Mouse (Mus musculus): ENCODE measurements at regions not wholly inside any gene's neighbourhood (a gene's known extent, or its start where the extent isn't known, plus 50 kb on each side); places are given as distances from the start of the nearest gene placed in this dataset.
"Not testable (repeated sequence)": the region's sequence is repeated elsewhere in the genome, so short reads cannot be mapped to it uniquely, and the experiment has no call there.

GRCm38 (mm10) chr10:91504891-91505290 is 323.8 kb upstream of the Tmpo start:
- no peak for ATAC-seq (ENCODE audit: insufficient number of reproducible peaks, low FRiP score, low TSS enrichment)

- ATAC-seq (ENCODE audit: insufficient number of reproducible peaks, low FRiP score, low TSS enrichment), result no peak
These were observed 317.4 kb upstream of the Tmpo start for GRCm38 (mm10) chr10:91498543-91498942.

GRCm38 (mm10) chr10:91464691-91465090 is 283.6 kb upstream of the Tmpo start:
- no peak for ATAC-seq (ENCODE audit: insufficient number of reproducible peaks, low FRiP score, low TSS enrichment)

GRCm38 (mm10) chr10:91447974-91448703 is 267.0 kb upstream of the Tmpo start:
- no peak for ATAC-seq (ENCODE audit: insufficient number of reproducible peaks, low FRiP score, low TSS enrichment)

GRCm38 (mm10) chr10:91443321-91443720 is 262.2 kb upstream of the Tmpo start:
- no peak for ATAC-seq (ENCODE audit: insufficient number of reproducible peaks, low FRiP score, low TSS enrichment)

GRCm38 (mm10) chr10:91440051-91440450 is 258.9 kb upstream of the Tmpo start:
- ATAC-seq (ENCODE audit: insufficient number of reproducible peaks, low FRiP score, low TSS enrichment), result no peak

GRCm38 (mm10) chr10:91437917-91438316 is 256.8 kb upstream of the Tmpo start:
- ATAC-seq (ENCODE audit: insufficient number of reproducible peaks, low FRiP score, low TSS enrichment), result no peak

- ATAC-seq (ENCODE audit: insufficient number of reproducible peaks, low FRiP score, low TSS enrichment), result no peak
These were observed 255.0 kb upstream of the Tmpo start for GRCm38 (mm10) chr10:91436091-91436569.

GRCm38 (mm10) chr10:91430281-91430680 is 249.2 kb upstream of the Tmpo start:
- no peak for ATAC-seq (ENCODE audit: insufficient number of reproducible peaks, low FRiP score, low TSS enrichment)

GRCm38 (mm10) chr10:91426584-91426983 is 245.5 kb upstream of the Tmpo start:
- no peak for ATAC-seq (ENCODE audit: insufficient number of reproducible peaks, low FRiP score, low TSS enrichment)

GRCm38 (mm10) chr10:91425625-91426385 is 244.7 kb upstream of the Tmpo start:
- ATAC-seq (ENCODE audit: insufficient number of reproducible peaks, low FRiP score, low TSS enrichment), result not testable (repeated sequence)

- ATAC-seq (ENCODE audit: insufficient number of reproducible peaks, low FRiP score, low TSS enrichment), result no peak
These were observed 243.7 kb upstream of the Tmpo start for GRCm38 (mm10) chr10:91424786-91425185.

- peak; percentile 45; the same call in 1 of the 2 replicates for ATAC-seq (ENCODE audit: insufficient number of reproducible peaks, low FRiP score, low TSS enrichment)
These were observed 206.1 kb upstream of the Tmpo start for GRCm38 (mm10) chr10:91387255-91387654.

GRCm38 (mm10) chr10:91384372-91384771 is 203.3 kb upstream of the Tmpo start:
- ATAC-seq (ENCODE audit: insufficient number of reproducible peaks, low FRiP score, low TSS enrichment), result peak; percentile 81

- ATAC-seq (ENCODE audit: insufficient number of reproducible peaks, low FRiP score, low TSS enrichment), result no peak
These were observed 195.6 kb upstream of the Tmpo start for GRCm38 (mm10) chr10:91376683-91377082.

GRCm38 (mm10) chr10:91367488-91367887 is 186.4 kb upstream of the Tmpo start:
- ATAC-seq (ENCODE audit: insufficient number of reproducible peaks, low FRiP score, low TSS enrichment), result no peak

- no peak for ATAC-seq (ENCODE audit: insufficient number of reproducible peaks, low FRiP score, low TSS enrichment)
These were observed 181.5 kb upstream of the Tmpo start for GRCm38 (mm10) chr10:91362587-91362986.

- no peak for ATAC-seq (ENCODE audit: insufficient number of reproducible peaks, low FRiP score, low TSS enrichment)
These were observed 180.5 kb upstream of the Tmpo start for GRCm38 (mm10) chr10:91361621-91362020.

- no peak for ATAC-seq (ENCODE audit: insufficient number of reproducible peaks, low FRiP score, low TSS enrichment)
These were observed 164.3 kb upstream of the Tmpo start for GRCm38 (mm10) chr10:91345465-91345864.

- ATAC-seq (ENCODE audit: insufficient number of reproducible peaks, low FRiP score, low TSS enrichment), result no peak
These were observed 161.0 kb upstream of the Tmpo start for GRCm38 (mm10) chr10:91342083-91342482.

- no peak for ATAC-seq (ENCODE audit: insufficient number of reproducible peaks, low FRiP score, low TSS enrichment)
These were observed 158.2 kb upstream of the Tmpo start for GRCm38 (mm10) chr10:91339361-91339760.
